Mouse (Mus musculus) G1E (cell line): ENCODE data around the gene Klhl29.

Source experiments
- CTCF ChIP-seq: IDR thresholded peaks from 2 replicates; pipeline ENCODE4 v1.5.1; 2012; ENCODE audit warnings: low read depth, low read length, inconsistent platforms, mixed read lengths
- GATA1 ChIP-seq: IDR thresholded peaks from 2 replicates; pipeline ENCODE4 v1.6.1; 2012; ENCODE audit warnings: borderline replicate concordance, low read length, inconsistent platforms, mixed read lengths

- no peak for TF ChIP-seq CTCF
- no peak for TF ChIP-seq GATA1
Measured at GRCm38 (mm10) chr12:5257174-5257573, 118.3 kb downstream of the Klhl29 start.
